Mouse (Mus musculus) midbrain, embryonic 14.5 days (tissue): ENCODE measurements around the gene Evi5. TPM values are rescaled to one million over a fixed set of nuclear protein-coding genes. Genes with fewer than 3 reads are reported as not detected.

Experiments used
- polyA plus RNA-seq: library from polyadenylated mRNA; unstranded; fragments of >200 nt; fragmentation: Nextera tagmentation; extraction: Ambion mirVana; gene quantifications from 2 replicates; pipeline ENCODE4 v1.2.1, GENCODE M21; 2014

Evi5 gene
- polyA plus RNA-seq, 1 experiment from 2014 or later: 40.5 TPM

Other genes starting within 250 kb of the Evi5 start
- gene Gfi1, start 149.1 kb downstream of the Evi5 start, polyA plus RNA-seq: not detected in 2 replicates
- gene Ube2d2b, start 45.0 kb downstream of the Evi5 start, polyA plus RNA-seq: 0.18 and 0.33 TPM in 2 replicates
- 69.8 and 74.8 TPM in 2 replicates for gene Rpl5, start 25.4 kb upstream of the Evi5 start, polyA plus RNA-seq
- 48.5 and 53.9 TPM in 2 replicates for gene Fam69a, start 112.0 kb upstream of the Evi5 start, polyA plus RNA-seq
- gene Mtf2, start 190.6 kb upstream of the Evi5 start, polyA plus RNA-seq: 91.4 and 113 TPM in 2 replicates